Mouse (Mus musculus) lung, embryonic 15.5 days (tissue): ENCODE results near the gene Cd81. TPM values are rescaled to one million over a fixed set of nuclear protein-coding genes. Genes with fewer than 3 reads are reported as not detected.
A peak's percentile ranks its signal among the peaks of the same experiment; 100 is the strongest.

Experiments
- ATAC-seq: fragments of 200-750 bp; cut with Nextera tagmentation; 2 replicates; pipeline ENCODE4 v1.8.0; 2017; ENCODE audit warnings: moderate number of reproducible peaks, borderline replicate concordance; ENCODE audit not compliant: low FRiP score, low TSS enrichment; ENCODE audit errors: extremely low read depth
- H3K27ac ChIP-seq: fragments of 300-500 bp; sonication (generic); 2 replicates; pipeline ENCODE4 v1.5.1; 2015; ENCODE audit warnings: moderate library complexity, mild to moderate bottlenecking, inconsistent platforms
- H3K27me3 ChIP-seq: fragments of 300-500 bp; sonication (generic); 2 replicates; pipeline ENCODE4 v1.6.1; 2015; ENCODE audit warnings: inconsistent platforms
- H3K36me3 ChIP-seq: fragments of 300-500 bp; sonication (generic); 2 replicates; pipeline ENCODE4 v1.6.1; 2015; ENCODE audit warnings: inconsistent platforms
- H3K4me1 ChIP-seq: fragments of 300-500 bp; sonication (generic); 2 replicates; pipeline ENCODE4 v1.6.1; 2015; ENCODE audit warnings: inconsistent platforms
- H3K4me2 ChIP-seq: fragments of 300-500 bp; sonication (generic); 2 replicates; pipeline ENCODE4 v1.6.1; 2015; ENCODE audit warnings: inconsistent platforms, mild to moderate bottlenecking, moderate library complexity
- H3K4me3 ChIP-seq: fragments of 300-500 bp; sonication (generic); 2 replicates; pipeline ENCODE4 v1.5.1; 2015; ENCODE audit warnings: mild to moderate bottlenecking, inconsistent platforms
- H3K9ac ChIP-seq: fragments of 300-500 bp; sonication (generic); 2 replicates; pipeline ENCODE4 v1.6.1; 2015; ENCODE audit warnings: inconsistent platforms
- H3K9me3 ChIP-seq: fragments of 300-500 bp; sonication (generic); 2 replicates; pipeline ENCODE4 v1.6.1; 2016; ENCODE audit warnings: inconsistent platforms
- WGBS: fragments of 180-500 bp; shearing (Covaris S2); methylation state at CpG from one replicate; pipeline ENCODE4 v1.1.7; 2015; 5-methylcytosine and 5-hydroxymethylcytosine counted together
- polyA plus RNA-seq: library from polyadenylated mRNA; unstranded; fragments of >200 nt; fragmentation: Nextera tagmentation; extraction: Ambion mirVana; gene quantifications from 2 replicates; pipeline ENCODE4 v1.2.1, GENCODE M21; 2015

Cd81 gene
- polyA plus RNA-seq, 1 experiment from 2014 or later, result 720 TPM

DNA sequence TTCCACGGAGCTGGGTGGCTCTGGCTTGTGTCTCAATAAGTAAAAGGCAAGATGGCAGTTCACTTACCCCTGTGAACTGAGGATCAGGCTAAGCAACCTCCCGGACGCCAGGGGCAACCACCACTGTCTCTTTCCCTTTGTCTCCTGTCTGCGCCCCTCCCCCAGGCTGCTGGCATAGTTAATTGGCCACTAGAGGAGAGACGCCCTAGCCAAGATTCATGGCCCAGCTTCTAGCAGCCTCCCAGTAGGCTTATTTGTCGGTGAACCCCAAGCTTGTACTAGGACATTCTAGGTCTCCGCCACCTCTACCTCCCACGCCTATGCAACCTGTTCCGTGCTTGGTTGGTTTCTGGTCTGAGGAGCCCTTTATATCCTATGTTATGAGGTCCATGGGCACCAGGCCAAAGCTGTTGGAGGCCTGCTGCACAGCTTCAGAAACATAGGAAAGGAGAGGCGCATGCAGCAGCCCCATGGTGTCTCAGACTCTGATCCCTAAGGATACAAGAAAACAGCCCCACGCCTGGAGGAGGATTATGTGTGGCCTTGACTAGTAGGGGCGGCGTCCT is 15.9 kb downstream of the Cd81 start:
- H3K9me3 ChIP-seq, result no peaks in the 10 kb centered on the region
- WGBS, result 48% methylated on average over 13 of the region's 13 CpGs
- H3K27ac ChIP-seq, result peak overlapping the region; percentile 95
- H3K9ac ChIP-seq, result peak overlapping the region; percentile 22; the same call in 1 of the 2 replicates
- H3K27me3 ChIP-seq, result no peaks in the 10 kb centered on the region
- peaks cover 24% of the 10 kb centered on the region for H3K4me1 ChIP-seq
- peak overlapping the region; percentile 98 for H3K4me2 ChIP-seq
- peak overlapping the region; percentile 88 for H3K4me3 ChIP-seq
- H3K36me3 ChIP-seq, result peaks cover 50% of the 10 kb centered on the region
- ATAC-seq, result no peak

DNA sequence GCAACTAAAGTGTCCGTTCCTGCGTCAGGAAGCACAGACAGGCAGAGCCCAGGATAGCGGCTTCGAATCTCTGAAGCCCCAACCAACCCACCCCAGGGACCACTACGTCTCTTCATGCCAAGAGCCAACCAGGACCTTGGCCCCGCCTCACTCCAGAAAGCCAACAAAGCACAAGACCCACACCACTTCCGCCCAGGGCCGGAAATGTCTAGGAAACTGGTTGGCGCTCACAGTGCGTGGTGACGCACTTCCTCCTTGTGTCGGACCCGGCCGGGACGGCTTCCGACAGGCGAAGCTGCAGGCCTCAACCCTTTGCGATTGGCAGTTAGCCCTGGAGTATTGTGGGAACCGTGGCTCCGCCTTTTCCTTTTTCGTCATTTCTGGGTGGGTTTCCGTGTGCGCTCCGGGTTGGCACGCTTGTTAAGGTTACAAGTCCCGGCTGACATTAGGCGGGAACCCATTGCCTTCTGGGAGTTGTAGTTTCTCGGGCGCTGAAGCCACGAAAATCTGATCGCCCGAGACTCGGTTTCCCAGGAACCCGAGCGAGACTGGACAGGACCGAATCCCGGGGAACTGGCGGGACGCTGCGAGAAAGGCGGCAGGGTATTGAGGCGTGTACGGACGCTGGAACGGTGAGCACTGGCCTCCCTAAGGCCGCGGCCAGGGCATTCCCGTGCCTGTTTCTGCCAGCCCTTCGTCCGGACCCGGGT is 16.5 kb downstream of the Cd81 start, which contains the start of gene Tssc4:
TSS of gene Tssc4 (plus strand) at position 368 of the 710 bp plus-strand sequence.
- peaks cover 44% of the 10 kb centered on the region for H3K36me3 ChIP-seq

GRCm38 (mm10) chr7:143069751-143070400 is 17.3 kb downstream of the Cd81 start:
- Histone ChIP-seq H3K27ac (peak overlapping the region; percentile 95), H3K4me1 (peaks cover 24% of the 10 kb centered on the region), H3K9ac (peak overlapping the region; percentile 96), H3K27me3 (no peaks in the 10 kb centered on the region), H3K9me3 (no peaks in the 10 kb centered on the region), H3K4me2 (peak overlapping the region; percentile 98), H3K36me3 (peaks cover 36% of the 10 kb centered on the region), H3K4me3 (peak overlapping the region; percentile 88)
- ATAC-seq, result peak; percentile 4; the same call in 1 of the 2 replicates
- 6% methylated on average over 30 of the region's 30 CpGs for WGBS

More for the DNA sequence above, 16.5 kb downstream of the Cd81 start, which contains the start of gene Tssc4:
- peak within 1 kb of the TSS; percentile 96 for H3K9ac ChIP-seq
- peak; percentile 94 for ATAC-seq
- H3K4me2 ChIP-seq, result peak within 1 kb of the TSS; percentile 98
- H3K27ac ChIP-seq, result peak within 1 kb of the TSS; percentile 95
- no peaks in the 10 kb centered on the region for H3K27me3 ChIP-seq
- peak within 1 kb of the TSS; percentile 88 for H3K4me3 ChIP-seq
- WGBS, result under 1% methylated on average over 51 of the region's 51 CpGs
- H3K4me1 ChIP-seq, result peaks cover 24% of the 10 kb centered on the region
- H3K9me3 ChIP-seq, result no peaks in the 10 kb centered on the region

GRCm38 (mm10) chr7:143070506-143071070 is 18.0 kb downstream of the Cd81 start:
- H3K9ac ChIP-seq, result peak overlapping the region; percentile 96
- peaks cover 24% of the 10 kb centered on the region for H3K4me1 ChIP-seq
- H3K9me3 ChIP-seq, result no peaks in the 10 kb centered on the region
- peaks cover 28% of the 10 kb centered on the region for H3K36me3 ChIP-seq
- peak overlapping the region; percentile 98 for H3K4me2 ChIP-seq
- ATAC-seq, result no peak
- peak overlapping the region; percentile 88 for H3K4me3 ChIP-seq
- H3K27ac ChIP-seq, result no peak overlapping the region
- H3K27me3 ChIP-seq, result no peaks in the 10 kb centered on the region
- WGBS, result 85% methylated on average over 10 of the region's 10 CpGs

DNA sequence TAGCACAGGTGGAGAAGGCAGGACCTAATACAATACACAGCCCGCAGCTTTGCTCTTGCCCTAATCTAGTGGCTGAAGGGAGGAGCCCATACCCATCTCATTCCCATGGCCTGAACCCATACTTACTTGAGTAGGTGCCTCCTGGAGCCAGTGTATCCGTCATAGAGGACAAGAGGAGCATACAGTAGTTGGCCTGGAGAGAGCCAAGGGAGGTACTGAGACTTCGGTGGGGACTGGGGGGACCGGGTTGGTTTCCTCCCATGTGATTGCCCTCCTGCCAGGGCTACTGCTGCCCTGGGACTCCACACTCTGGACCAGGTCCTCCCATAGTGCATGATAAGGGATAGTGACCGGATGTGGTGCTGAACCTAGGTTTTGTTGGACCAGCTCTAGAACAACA is 20.1 kb downstream of the Cd81 start:
- 81% methylated on average over 5 of the region's 5 CpGs for WGBS
- ATAC-seq, result no peak

GRCm38 (mm10) chr7:143073086-143073485 is 20.5 kb downstream of the Cd81 start:
- H3K27ac ChIP-seq, result no peak overlapping the region
- no peak for ATAC-seq
- H3K4me3 ChIP-seq, result no peak overlapping the region
- H3K27me3 ChIP-seq, result no peaks in the 10 kb centered on the region
- H3K4me2 ChIP-seq, result no peak overlapping the region
- 84% methylated on average over 1 of the region's 1 CpGs for WGBS
- H3K4me1 ChIP-seq, result peaks cover 20% of the 10 kb centered on the region
- no peaks in the 10 kb centered on the region for H3K9me3 ChIP-seq
- H3K36me3 ChIP-seq, result peaks cover 3% of the 10 kb centered on the region; the same call in 1 of the 2 replicates
- H3K9ac ChIP-seq, result no peak overlapping the region

More for the DNA sequence above, 20.1 kb downstream of the Cd81 start:
- H3K9ac ChIP-seq, result no peak overlapping the region
- peaks cover 8% of the 10 kb centered on the region for H3K36me3 ChIP-seq
- no peak overlapping the region for H3K4me2 ChIP-seq
- H3K9me3 ChIP-seq, result no peaks in the 10 kb centered on the region
- no peak overlapping the region for H3K27ac ChIP-seq
- no peaks in the 10 kb centered on the region for H3K27me3 ChIP-seq
- H3K4me1 ChIP-seq, result peaks cover 24% of the 10 kb centered on the region
- H3K4me3 ChIP-seq, result no peak overlapping the region

- H3K36me3 ChIP-seq, result no peaks in the 10 kb centered on the region
- no peak overlapping the region for H3K9ac ChIP-seq
- no peak overlapping the region for H3K4me2 ChIP-seq
- no peak for ATAC-seq
- no peaks in the 10 kb centered on the region for H3K27me3 ChIP-seq
- 60% methylated on average over 5 of the region's 5 CpGs for WGBS
- no peak overlapping the region for H3K27ac ChIP-seq
- no peaks in the 10 kb centered on the region for H3K9me3 ChIP-seq
- H3K4me1 ChIP-seq, result peaks cover 8% of the 10 kb centered on the region
- no peak overlapping the region for H3K4me3 ChIP-seq
Measured at GRCm38 (mm10) chr7:143075394-143075793, 22.9 kb downstream of the Cd81 start.

DNA sequence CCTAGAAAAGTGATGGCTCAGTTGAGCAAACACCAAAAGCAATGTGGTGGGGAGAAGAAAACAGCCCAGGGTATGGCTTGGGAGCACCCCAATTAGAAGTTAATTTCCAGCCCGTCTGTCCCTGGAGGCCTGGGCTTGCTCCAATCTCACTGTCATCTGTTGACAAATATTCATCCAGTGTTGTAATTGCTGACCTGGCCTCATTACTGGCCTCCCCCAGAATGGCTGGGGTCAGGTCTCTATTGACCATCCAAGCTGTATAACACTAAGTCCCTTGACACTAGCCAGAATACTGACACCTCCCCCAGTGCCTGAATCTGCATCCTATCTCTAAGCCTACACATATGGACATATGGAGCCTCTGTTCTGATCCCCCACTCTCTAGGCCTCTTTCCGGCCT is 24.8 kb downstream of the Cd81 start:
- H3K4me1 ChIP-seq, result no peaks in the 10 kb centered on the region
- no peak overlapping the region for H3K27ac ChIP-seq
- 81% methylated on average over 2 of the region's 2 CpGs for WGBS
- no peak overlapping the region for H3K4me2 ChIP-seq
- H3K9me3 ChIP-seq, result no peaks in the 10 kb centered on the region
- no peaks in the 10 kb centered on the region for H3K36me3 ChIP-seq
- ATAC-seq, result no peak
- H3K4me3 ChIP-seq, result no peak overlapping the region
- no peak overlapping the region for H3K9ac ChIP-seq
- H3K27me3 ChIP-seq, result no peaks in the 10 kb centered on the region

GRCm38 (mm10) chr7:143082024-143082423 is 29.5 kb downstream of the Cd81 start:
- H3K4me3 ChIP-seq, result no peak overlapping the region
- no peak overlapping the region for H3K9ac ChIP-seq
- 67% methylated on average over 6 of the region's 6 CpGs for WGBS
- H3K27ac ChIP-seq, result no peak overlapping the region
- no peaks in the 10 kb centered on the region for H3K9me3 ChIP-seq
- peaks cover 7% of the 10 kb centered on the region for H3K4me1 ChIP-seq
- no peak for ATAC-seq
- no peaks in the 10 kb centered on the region for H3K27me3 ChIP-seq
- no peak overlapping the region for H3K4me2 ChIP-seq
- H3K36me3 ChIP-seq, result no peaks in the 10 kb centered on the region

GRCm38 (mm10) chr7:143083708-143084107 is 31.2 kb downstream of the Cd81 start:
- Histone ChIP-seq H3K9ac (no peak overlapping the region), H3K4me3 (no peak overlapping the region), H3K27ac (no peak overlapping the region), H3K9me3 (no peaks in the 10 kb centered on the region), H3K36me3 (no peaks in the 10 kb centered on the region), H3K4me1 (peaks cover 9% of the 10 kb centered on the region), H3K4me2 (no peak overlapping the region), H3K27me3 (no peaks in the 10 kb centered on the region)
- 73% methylated on average over 2 of the region's 2 CpGs for WGBS
- ATAC-seq, result no peak

DNA sequence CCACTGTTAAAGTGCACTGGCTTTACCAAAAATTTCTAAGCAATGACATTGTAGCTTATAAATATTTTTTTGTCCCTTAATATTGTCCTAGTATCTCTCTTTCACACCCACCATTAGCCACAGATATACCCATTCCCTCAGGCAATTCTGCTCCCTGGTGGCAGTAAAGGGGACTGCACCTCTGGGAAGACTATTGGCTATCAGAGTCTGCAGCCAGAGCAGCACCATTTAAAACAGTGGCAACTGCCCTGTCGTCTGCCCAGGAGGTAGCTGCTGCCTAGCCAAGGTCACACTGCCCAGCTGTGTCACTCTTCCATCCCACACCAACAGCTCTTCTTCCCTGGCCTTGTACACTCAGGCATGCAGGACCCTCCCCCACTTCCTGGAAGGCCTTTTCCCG is 33.8 kb downstream of the Cd81 start:
- no peaks in the 10 kb centered on the region for H3K27me3 ChIP-seq
- peak overlapping the region; percentile 48; the same call in 1 of the 2 replicates for H3K27ac ChIP-seq
- H3K4me1 ChIP-seq, result peaks cover 9% of the 10 kb centered on the region
- 39% methylated on average over 2 of the region's 2 CpGs for WGBS
- peak overlapping the region; percentile 18; the same call in 1 of the 2 replicates for H3K4me2 ChIP-seq
- no peaks in the 10 kb centered on the region for H3K9me3 ChIP-seq
- no peaks in the 10 kb centered on the region for H3K36me3 ChIP-seq
- H3K9ac ChIP-seq, result peak overlapping the region; percentile 28
- H3K4me3 ChIP-seq, result peak overlapping the region; percentile 14; the same call in 1 of the 2 replicates
- no peak for ATAC-seq
